Mouse (Mus musculus): ENCODE data around the gene Tnfaip2. TPM values are rescaled to one million over a fixed set of nuclear protein-coding genes. Genes with fewer than 3 reads are reported as not detected.
A peak's percentile ranks its signal among the peaks of the same experiment; 100 is the strongest.

Gene Tnfaip2
- total and polyA plus RNA-seq, 2 experiments from 2014 or later: 9.5 to 14.8 TPM

- Histone ChIP-seq H3K4me3 (ENCODE audit: low read depth, low read length) (no peak overlapping the region), H3K9me3 (replicated peaks; ENCODE audit: control insufficient read depth, low read length) (no peaks in the 10 kb centered on the region), H3K27me3 (ENCODE audit: control insufficient read depth, insufficient read depth, low read length) (peaks cover 30% of the 10 kb centered on the region), H3K9ac (replicated peaks; ENCODE audit: low read depth, low read length) (no peak overlapping the region), H3K4me1 (ENCODE audit: control insufficient read depth, insufficient read depth) (peaks cover 10% of the 10 kb centered on the region), H3K4me2 (ENCODE audit: low read depth, low read length) (no peak overlapping the region), H3K36me3 (replicated peaks; ENCODE audit: control insufficient read depth, insufficient read depth, low read length) (no peaks in the 10 kb centered on the region), H3K27ac (ENCODE audit: low read depth) (no peak overlapping the region)
- no peak for TF ChIP-seq EP300 (IDR thresholded peaks at IDR 0.05; ENCODE audit: low read depth)
- no peak for TF ChIP-seq CTCF (IDR thresholded peaks at IDR 0.05; ENCODE audit: low read depth)
- WGBS: 52% methylated on average over 5 of the region's 5 CpGs
- DNase-seq (ENCODE audit: low spot score) (no peak), ATAC-seq (ENCODE audit: insufficient read depth, low read depth) (no peak)
Observed at GRCm38 (mm10) chr12:111437222-111437900, 4.9 kb upstream of the Tnfaip2 start.

GRCm38 (mm10) chr12:111438850-111439249, 3.4 kb upstream of the Tnfaip2 start:
- H3K27ac ChIP-seq (ENCODE audit: low read depth): no peak overlapping the region
- no peak for TF ChIP-seq EP300 (IDR thresholded peaks at IDR 0.05; ENCODE audit: low read depth)
- TF ChIP-seq CTCF (IDR thresholded peaks at IDR 0.05; ENCODE audit: low read depth): no peak
- H3K4me3 ChIP-seq (ENCODE audit: low read depth, low read length): no peak overlapping the region
- no peak overlapping the region for H3K4me2 ChIP-seq (ENCODE audit: low read depth, low read length)
- H3K4me1 ChIP-seq (ENCODE audit: control insufficient read depth, insufficient read depth): peaks cover 14% of the 10 kb centered on the region
- no peak overlapping the region for H3K9ac ChIP-seq (replicated peaks; ENCODE audit: low read depth, low read length)
- DNase-seq (ENCODE audit: low spot score) (no peak), ATAC-seq (ENCODE audit: insufficient read depth, low read depth) (no peak)
- H3K36me3 ChIP-seq (replicated peaks; ENCODE audit: control insufficient read depth, insufficient read depth, low read length): no peaks in the 10 kb centered on the region
- peaks cover 43% of the 10 kb centered on the region for H3K27me3 ChIP-seq (ENCODE audit: control insufficient read depth, insufficient read depth, low read length)
- WGBS: 78% methylated on average over 6 of the region's 6 CpGs
- no peaks in the 10 kb centered on the region for H3K9me3 ChIP-seq (replicated peaks; ENCODE audit: control insufficient read depth, low read length)

GRCm38 (mm10) chr12:111440701-111441373, 1.4 kb upstream of the Tnfaip2 start:
- DNase-seq (ENCODE audit: low spot score) (no peak), ATAC-seq (ENCODE audit: insufficient read depth, low read depth) (no peak)
- TF ChIP-seq EP300 (IDR thresholded peaks at IDR 0.05; ENCODE audit: low read depth) (no peak), CTCF (IDR thresholded peaks at IDR 0.05; ENCODE audit: low read depth) (no peak)
- H3K36me3 ChIP-seq (replicated peaks; ENCODE audit: control insufficient read depth, insufficient read depth, low read length): no peaks in the 10 kb centered on the region
- H3K4me2 ChIP-seq (ENCODE audit: low read depth, low read length): no peak overlapping the region
- no peak overlapping the region for H3K4me3 ChIP-seq (ENCODE audit: low read depth, low read length)
- H3K9ac ChIP-seq (replicated peaks; ENCODE audit: low read depth, low read length): no peak overlapping the region
- H3K9me3 ChIP-seq (replicated peaks; ENCODE audit: control insufficient read depth, low read length): no peaks in the 10 kb centered on the region
- no peak overlapping the region for H3K27ac ChIP-seq (ENCODE audit: low read depth)
- 92% methylated on average over 9 of the region's 9 CpGs for WGBS
- peaks cover 63% of the 10 kb centered on the region for H3K27me3 ChIP-seq (ENCODE audit: control insufficient read depth, insufficient read depth, low read length)
- peaks cover 10% of the 10 kb centered on the region for H3K4me1 ChIP-seq (ENCODE audit: control insufficient read depth, insufficient read depth)

GRCm38 (mm10) chr12:111441523-111441922, 746 bp upstream of the Tnfaip2 start:
- no peaks in the 10 kb centered on the region for H3K36me3 ChIP-seq (replicated peaks; ENCODE audit: control insufficient read depth, insufficient read depth, low read length)
- peaks cover 7% of the 10 kb centered on the region; the same call in 1 of the 2 replicates for H3K4me1 ChIP-seq (ENCODE audit: control insufficient read depth, insufficient read depth)
- no peaks in the 10 kb centered on the region for H3K9me3 ChIP-seq (replicated peaks; ENCODE audit: control insufficient read depth, low read length)
- no peak for DNase-seq (ENCODE audit: low spot score)
- peaks cover 70% of the 10 kb centered on the region for H3K27me3 ChIP-seq (ENCODE audit: control insufficient read depth, insufficient read depth, low read length)
- H3K9ac ChIP-seq (replicated peaks; ENCODE audit: low read depth, low read length): no peak overlapping the region
- no peak overlapping the region for H3K4me2 ChIP-seq (ENCODE audit: low read depth, low read length)
- no peak for ATAC-seq (ENCODE audit: insufficient read depth, low read depth)
- no peak overlapping the region for H3K27ac ChIP-seq (ENCODE audit: low read depth)
- no peak for TF ChIP-seq CTCF (IDR thresholded peaks at IDR 0.05; ENCODE audit: low read depth)
- TF ChIP-seq EP300 (IDR thresholded peaks at IDR 0.05; ENCODE audit: low read depth): no peak
- 53% methylated on average over 3 of the region's 3 CpGs for WGBS
- H3K4me3 ChIP-seq (ENCODE audit: low read depth, low read length): no peak overlapping the region

- Histone ChIP-seq H3K4me3 (ENCODE audit: low read depth, low read length) (peak overlapping the region; percentile 49), H3K27ac (ENCODE audit: low read depth) (0 out of 2 replicates have a peak overlapping the region, but pooled peaks have one; percentile 17), H3K4me1 (ENCODE audit: control insufficient read depth, insufficient read depth) (peaks cover 7% of the 10 kb centered on the region; the same call in 1 of the 2 replicates), H3K4me2 (ENCODE audit: low read depth, low read length) (peak overlapping the region; percentile 70), H3K9me3 (replicated peaks; ENCODE audit: control insufficient read depth, low read length) (no peaks in the 10 kb centered on the region), H3K36me3 (replicated peaks; ENCODE audit: control insufficient read depth, insufficient read depth, low read length) (no peaks in the 10 kb centered on the region), H3K27me3 (ENCODE audit: control insufficient read depth, insufficient read depth, low read length) (peaks cover 76% of the 10 kb centered on the region), H3K9ac (replicated peaks; ENCODE audit: low read depth, low read length) (peak overlapping the region; percentile 58)
- DNase-seq (ENCODE audit: low spot score): no peak
- TF ChIP-seq EP300 (IDR thresholded peaks at IDR 0.05; ENCODE audit: low read depth): no peak
- TF ChIP-seq CTCF (IDR thresholded peaks at IDR 0.05; ENCODE audit: low read depth): no peak
- 34% methylated on average over 15 of the region's 15 CpGs for WGBS
- no peak for ATAC-seq (ENCODE audit: insufficient read depth, low read depth)
Observed at GRCm38 (mm10) chr12:111443011-111443870, 972 bp downstream of the Tnfaip2 start.
